Mouse (Mus musculus) heart, adult 8-10 months (tissue): ENCODE data around the gene Spib. TPM values are rescaled to one million over a fixed set of nuclear protein-coding genes. Genes with fewer than 3 reads are reported as not detected.
A peak's percentile ranks its signal among the peaks of the same experiment; 100 is the strongest.

Source experiments
- DNase-seq: peaks from one replicate; pipeline ENCODE4 v3.0.0; 2022; ENCODE audit warnings: low spot score
- total RNA-seq, 4 experiments: library from RNA; stranded (reverse); gene quantifications; 2 replicates each; pipeline ENCODE4 v1.2.4; 2022

The Spib gene
- total RNA-seq, 4 experiments from 2014 or later: 0.13 to 1.3 (median 0.27) TPM

GRCm38 (mm10) chr7:44526414-44527154, 5.3 kb downstream of the Spib start:
- no peak for DNase-seq

GRCm38 (mm10) chr7:44525126-44525832, 6.6 kb downstream of the Spib start:
- peak; percentile 86 for DNase-seq

DNA sequence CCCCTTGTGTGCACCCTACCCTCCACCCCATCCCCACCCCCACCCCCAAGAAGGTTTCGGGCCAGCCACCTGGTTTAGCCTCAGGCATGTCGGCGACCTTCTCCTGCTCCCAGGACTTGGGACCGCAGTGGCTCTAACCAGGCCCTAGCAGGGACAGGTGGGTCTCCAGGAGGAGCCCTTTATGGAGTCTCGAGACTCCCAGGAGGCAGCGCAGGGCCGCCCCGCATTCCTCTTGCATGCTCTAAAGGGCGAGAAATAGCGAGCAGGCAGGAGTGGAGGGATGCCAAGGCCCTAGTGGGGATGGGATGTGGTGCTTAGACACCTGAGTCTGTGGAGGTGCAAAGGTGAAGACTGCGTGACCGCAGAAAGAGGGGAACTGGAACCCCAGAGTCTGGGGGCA, 7.4 kb downstream of the Spib start, which contains the start of gene Mybpc2:
TSS of gene Mybpc2 (minus strand) at position 155 of the 400 bp plus-strand sequence.
- peak; percentile 22 for DNase-seq

DNA sequence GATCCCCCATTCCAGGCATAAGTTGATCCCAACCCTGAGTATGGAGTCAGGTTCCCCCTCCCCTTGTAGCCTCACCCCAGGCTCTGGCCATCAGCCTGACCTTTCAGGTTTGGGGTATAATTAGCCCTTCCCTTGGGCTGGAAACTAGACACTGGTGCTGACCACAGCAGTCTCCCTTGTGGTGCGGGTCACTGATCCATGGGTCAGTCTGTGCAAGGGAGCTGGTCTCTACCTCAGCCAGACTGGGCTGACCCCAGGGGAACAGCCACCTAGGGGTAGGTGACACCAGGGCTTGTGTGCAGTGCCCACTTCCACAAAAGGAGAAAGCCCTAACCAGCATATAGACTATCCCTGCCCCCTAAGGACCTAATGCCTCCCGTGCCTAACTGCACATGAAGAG, 8.8 kb downstream of the Spib start:
- no peak for DNase-seq

DNA sequence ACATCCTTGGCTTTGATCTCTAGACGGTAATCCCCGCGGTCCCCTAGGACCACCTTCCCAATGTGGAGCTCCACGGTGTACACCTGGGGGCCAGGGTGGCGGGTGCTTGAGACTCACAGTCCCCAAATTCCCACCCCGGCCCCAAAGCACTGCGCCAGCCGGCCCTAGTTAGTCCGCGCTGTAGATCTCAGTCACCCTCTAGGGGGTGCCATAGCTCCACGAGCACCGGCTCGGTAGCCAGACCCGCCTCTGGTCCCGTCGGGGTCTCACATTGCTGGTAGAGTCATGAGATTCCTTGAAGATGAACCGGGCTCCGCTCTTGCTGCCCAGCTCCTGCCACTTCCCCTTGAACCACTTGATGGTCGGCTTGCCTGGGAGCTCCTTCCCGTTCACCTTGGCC, 10.2 kb downstream of the Spib start:
- no peak for DNase-seq

DNA sequence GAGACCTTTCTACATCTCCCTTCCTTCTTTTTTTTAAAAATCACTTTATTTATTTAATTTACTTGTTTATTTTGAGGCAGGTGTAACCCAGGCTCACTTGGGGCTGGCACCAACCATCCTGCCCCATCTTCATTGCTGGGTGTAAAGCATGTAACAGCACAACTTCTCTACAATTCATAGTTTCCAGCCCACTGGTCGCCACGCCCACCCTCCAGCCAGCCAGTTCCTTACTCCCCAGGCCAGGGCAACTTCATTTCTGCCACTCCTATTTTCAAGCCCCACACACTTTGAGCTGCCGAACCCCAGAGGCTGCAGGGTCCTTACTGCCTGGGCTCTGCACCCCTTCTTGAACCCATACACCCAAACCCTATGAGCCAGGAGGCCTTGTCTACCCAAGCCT, 10.9 kb downstream of the Spib start:
- no peak for DNase-seq

DNA sequence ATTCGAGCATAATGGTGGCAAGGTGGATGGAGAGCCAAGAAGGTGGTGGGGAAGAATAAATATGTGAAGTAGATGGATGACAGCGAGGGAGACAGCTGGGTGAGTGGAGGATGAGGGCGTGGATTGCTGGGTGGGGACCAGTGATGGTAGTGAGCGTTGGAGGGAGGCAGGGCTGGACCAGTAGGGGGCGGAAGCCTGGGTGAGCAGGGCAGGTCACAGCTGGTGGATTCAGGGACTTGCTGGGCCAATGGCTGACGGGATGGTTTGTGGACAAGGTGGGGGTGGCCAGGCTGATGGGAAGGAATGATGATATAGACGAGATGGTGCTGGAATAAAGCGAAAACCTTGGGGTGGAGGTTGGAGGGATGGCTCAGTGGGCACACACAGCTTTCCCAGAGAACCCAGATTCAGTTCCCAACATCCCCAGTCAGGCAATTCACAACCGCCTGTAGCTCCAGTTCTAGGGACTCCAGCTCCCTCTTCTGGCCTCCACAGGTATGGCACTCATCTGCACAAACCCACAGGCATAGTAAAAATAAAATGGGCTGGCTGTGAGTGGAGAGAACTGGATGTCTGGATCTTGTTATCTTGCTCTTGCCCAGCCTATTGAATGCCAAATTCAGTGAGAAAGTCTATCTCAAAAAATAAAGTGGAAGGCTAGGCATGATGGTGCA, 12.5 kb downstream of the Spib start:
- no peak for DNase-seq

DNA sequence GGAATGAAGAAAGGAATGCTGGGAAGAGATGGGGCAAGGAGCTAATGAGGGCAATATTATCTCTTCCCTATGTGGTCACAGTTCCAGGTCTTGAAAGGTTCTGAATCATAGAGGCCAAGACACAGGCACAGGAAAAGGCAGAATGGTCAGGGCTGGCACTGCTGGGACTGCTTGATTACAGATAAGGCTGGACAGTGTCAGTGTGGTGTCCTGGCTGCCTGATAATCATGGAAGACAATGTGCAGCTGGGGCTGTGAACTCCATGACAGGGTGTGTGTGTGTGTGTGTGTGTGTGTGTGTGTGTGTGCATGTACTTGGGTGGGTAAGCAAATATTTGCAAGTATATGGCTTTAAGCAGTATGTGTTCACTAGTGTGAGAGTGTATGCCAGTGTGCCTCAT, 24.4 kb downstream of the Spib start:
- no peak for DNase-seq

DNA sequence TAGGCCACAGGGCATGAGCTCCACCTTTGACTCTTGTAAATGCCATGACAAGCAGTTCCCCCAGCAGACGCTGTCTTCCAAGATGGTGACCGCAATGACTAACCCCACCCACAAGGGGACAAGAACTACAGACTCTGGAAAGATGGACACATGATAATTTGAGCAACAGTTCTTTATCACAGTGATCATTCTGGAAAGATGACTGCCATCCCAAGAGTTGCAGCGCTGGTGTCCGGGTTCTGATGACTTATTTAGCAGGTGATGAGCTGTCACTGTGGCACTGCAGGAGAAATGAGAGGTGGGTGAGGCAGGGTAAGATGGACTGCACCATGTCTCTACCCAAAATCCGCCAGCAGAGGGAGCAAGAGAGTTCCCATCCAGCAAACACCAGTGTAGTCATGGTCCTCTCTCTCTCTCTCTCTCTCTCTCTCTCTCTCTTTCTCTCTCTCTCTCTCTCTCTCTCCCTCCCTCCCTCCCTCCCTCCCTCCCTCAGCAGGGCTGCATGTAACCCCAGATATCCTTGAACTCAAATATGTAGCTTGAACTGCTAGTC, 30.2 kb downstream of the Spib start:
- peak; percentile 54 for DNase-seq

DNA sequence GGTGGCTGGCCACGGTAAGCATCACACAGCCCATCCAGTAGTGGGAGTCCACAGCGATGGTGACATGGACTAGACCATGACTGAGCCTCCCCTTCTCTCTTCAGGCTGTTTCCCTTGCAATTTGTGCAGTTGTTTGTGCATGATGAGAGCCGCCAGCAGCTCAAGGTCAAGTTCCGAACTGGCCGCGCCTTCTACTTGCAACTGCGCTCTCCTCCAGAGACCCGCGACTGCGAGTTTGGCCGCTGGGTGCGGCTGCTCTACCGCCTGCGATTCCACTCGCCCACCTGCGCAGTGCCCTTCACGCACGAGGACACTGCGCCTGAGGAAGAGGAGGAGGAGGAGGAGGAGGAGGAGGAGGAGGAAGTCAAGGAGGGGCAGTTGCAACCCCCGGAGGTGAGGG, 31.8 kb downstream of the Spib start:
- no peak for DNase-seq

DNA sequence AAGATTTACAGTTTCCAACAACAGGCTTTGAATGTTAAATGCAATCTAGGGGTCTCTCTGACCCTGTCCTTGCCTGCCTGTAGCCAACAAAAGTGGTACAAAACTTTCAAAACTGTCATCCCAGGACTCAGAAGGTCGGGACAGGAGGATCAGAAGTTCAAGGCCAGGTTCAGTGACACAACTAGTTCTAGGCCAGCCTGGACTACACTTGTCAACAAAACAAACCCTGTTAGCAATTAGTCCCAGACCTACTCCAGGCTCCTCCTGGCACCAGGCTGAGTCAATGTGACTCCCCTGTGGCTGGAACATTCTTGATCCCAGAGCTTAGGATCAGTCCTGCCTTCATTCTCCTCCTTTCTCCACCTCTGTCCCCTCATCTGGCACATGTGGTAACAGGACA, 32.9 kb downstream of the Spib start:
- DNase-seq: no peak

DNA sequence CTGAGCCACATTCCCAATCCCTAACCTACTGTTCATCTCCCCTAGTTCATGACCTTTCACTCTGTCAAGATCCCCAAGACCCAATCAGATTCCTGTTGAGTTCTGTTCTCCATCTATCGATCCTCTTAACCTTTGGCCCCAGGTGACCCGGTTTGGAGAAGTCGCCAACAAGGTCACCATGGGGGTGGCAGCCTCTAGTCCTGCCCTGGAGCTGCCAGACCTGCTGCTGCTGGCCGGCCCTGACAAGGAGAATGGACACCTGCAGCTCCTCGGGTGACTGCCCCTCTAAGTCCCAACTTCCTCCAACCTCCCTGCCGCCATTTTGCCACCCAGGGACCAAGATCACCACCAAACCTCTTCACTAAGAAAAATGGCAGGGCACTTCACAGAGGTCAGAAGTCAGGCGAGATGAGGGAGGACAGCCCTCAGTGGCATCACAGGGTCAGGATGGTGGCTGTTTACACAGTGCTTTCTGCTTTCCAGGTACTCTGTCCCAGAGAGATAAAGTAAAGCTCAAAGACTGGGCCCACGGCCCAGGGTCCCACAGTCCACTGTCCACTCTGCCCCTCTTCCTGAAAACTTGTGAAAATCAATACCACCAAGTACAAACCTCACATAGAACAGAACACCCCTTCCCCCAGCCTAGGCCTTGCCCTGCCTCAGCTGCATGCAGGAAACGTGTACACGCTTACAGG, 34.4 kb downstream of the Spib start:
- DNase-seq: no peak

DNA sequence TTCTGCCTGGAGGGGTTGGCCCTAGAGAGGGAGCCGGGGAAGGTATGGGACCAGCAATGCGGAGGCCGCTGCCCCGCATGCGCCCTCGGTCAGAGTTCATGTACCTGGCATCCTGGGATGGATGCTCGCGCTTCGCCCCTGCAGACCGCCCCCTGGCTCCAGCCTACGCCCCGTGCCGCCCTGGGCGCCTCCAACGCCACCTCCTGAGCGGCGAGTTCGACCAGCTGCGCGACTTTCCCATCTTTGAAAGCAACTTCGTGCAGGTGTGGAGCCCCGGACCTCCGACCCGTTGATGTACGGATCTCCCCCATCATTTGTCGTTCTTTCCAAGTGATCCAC, 35.1 kb downstream of the Spib start:
- no peak for DNase-seq

GRCm38 (mm10) chr7:44495992-44496770, 35.7 kb downstream of the Spib start, which contains the start of the genes Emc10 and Fam71e1:
Gene Emc10, minus strand, starts transcription at chr7:44496529.
Gene Fam71e1, plus strand, starts transcription at chr7:44496581.
- peak; percentile 95 for DNase-seq

- DNase-seq: no peak
These were observed 36.8 kb downstream of the Spib start for GRCm38 (mm10) chr7:44495086-44495485.

GRCm38 (mm10) chr7:44494681-44495080, 37.2 kb downstream of the Spib start:
- no peak for DNase-seq

GRCm38 (mm10) chr7:44492166-44492826, 39.6 kb downstream of the Spib start:
- no peak for DNase-seq

DNA sequence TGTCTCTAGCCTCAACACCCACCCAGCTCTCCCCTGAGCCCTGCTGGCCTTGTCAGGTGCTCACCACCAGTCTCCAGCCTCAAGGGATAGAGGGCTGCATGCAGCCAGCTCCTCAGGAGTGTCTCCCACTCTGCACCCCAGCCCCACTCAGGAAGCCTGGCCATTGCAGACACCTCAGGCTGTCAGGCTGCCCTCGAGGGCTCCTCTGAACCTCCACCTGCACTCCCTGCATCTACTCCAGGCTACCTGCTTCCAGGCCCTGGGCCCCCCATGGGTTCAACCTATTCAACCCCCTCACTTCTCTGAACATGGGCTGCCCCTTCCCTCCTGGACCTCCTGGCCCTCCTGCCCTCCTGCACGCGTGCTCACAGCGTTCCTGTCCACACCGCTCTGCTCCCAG, 40.5 kb downstream of the Spib start:
- no peak for DNase-seq

GRCm38 (mm10) chr7:44490281-44490680, 41.6 kb downstream of the Spib start:
- no peak for DNase-seq

DNA sequence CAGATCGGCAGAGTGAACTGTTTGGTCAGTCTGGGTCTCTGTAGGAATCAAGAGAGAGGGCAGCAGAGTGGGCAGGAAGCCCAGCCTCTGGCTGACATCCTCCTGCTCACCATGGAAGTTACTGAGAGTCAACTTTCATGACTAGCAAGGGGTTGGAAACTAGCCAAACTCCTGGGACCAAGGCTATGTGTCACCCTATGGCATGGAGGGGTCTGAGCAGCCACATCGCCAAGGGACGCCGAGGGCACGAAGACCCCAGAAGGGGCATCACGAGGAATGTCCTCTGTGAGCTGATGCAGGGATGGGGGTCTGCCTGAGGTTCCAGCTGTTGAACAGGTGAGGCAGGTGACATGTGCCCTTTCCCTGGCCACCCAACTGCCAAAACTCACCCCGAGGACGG, 43.3 kb downstream of the Spib start:
- no peak for DNase-seq
